Mouse (Mus musculus) lung, postnatal 10 days (tissue): ENCODE results near the gene Gm36210.
A peak's percentile ranks its signal among the peaks of the same experiment; 100 is the strongest.

ENCODE experiments used
- DNase-seq: peaks from one replicate; pipeline ENCODE4 v3.0.0; 2021

The Gm36210 gene

DNA sequence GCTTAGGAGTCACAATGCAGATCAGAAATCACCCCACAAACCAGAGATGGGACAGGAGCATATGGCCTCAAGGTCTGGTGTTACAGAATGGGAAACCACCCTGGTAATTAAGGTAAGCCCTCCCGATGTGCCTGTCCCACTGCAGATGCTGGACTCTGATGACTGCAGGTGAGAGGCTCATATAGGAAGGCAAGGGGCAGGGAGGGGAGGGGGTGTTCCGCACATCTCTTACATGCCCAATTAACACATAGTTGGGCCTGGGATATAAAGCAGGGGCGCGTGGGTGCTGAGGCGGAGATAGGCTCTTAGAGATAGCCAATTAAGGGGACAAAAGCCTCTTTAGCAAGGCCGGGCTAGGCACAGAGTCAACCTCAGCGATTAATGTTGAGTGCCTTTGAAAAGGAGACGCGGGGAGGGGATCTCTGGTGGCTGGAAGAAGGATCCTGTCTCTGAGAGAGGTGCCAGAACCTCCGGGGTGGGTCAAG, at the start of gene Gm36210:
Gene Gm36210, minus strand, starts transcription at position 51 of the 485 bp plus-strand sequence.
- DNase-seq: no peak

GRCm38 (mm10) chr7:4953815-4954445, 47.6 kb upstream of the Gm36210 start:
- DNase-seq: peak; percentile 79

GRCm38 (mm10) chr7:4950561-4951342, 44.4 kb upstream of the Gm36210 start:
- DNase-seq: no peak

- no peak for DNase-seq
These were observed 42.1 kb upstream of the Gm36210 start for GRCm38 (mm10) chr7:4948386-4948785.

DNA sequence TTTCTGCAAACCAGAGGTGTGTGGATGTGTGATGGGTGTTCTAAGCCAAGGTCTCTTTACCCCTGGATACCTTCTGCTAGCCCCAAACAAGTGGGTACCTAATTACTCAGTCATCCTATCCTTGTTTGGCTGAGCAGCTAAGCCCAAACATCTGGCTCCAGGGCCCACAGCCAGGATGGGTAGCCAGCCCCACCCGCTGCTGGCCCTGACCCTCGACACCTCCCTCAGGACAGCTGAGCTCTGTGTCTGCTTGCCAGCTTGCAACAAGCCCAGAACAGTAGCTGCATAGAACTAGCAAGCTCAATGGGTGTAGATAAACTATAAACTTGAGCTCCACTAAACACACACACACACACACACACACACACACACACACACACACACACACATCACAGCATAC, 41.5 kb upstream of the Gm36210 start:
- DNase-seq: peak; percentile 75

DNA sequence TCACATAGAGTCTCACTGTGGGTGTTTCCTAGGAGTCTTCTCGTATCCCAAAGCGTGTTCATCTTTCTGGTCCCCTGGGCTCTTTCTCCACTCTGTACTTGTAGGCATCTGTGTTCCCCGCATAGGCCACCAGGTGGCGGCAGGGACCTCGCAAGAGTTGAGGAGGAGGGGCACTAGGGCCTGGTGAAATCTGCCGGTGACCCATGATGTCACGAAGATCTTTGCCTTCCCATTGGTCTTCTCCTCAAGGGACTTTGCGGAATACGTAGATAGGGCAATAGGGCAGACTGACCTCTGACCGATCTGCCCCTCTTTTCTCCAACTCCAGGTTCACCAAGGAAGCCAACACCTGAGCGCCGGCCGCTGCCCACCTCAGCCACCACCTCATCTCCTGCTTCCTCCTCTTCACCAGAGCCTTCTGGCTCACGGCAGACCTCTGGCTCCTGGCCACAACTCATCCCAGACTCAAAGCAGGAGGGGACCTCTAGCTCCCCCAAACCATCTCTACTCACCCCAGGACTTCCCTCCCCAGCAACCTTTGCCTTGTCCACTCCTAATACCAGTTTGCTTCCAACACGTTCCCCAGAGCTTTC, 37.0 kb upstream of the Gm36210 start:
- DNase-seq: peak; percentile 94

- DNase-seq: no peak
These were observed 36.4 kb upstream of the Gm36210 start for GRCm38 (mm10) chr7:4942673-4943072.

DNA sequence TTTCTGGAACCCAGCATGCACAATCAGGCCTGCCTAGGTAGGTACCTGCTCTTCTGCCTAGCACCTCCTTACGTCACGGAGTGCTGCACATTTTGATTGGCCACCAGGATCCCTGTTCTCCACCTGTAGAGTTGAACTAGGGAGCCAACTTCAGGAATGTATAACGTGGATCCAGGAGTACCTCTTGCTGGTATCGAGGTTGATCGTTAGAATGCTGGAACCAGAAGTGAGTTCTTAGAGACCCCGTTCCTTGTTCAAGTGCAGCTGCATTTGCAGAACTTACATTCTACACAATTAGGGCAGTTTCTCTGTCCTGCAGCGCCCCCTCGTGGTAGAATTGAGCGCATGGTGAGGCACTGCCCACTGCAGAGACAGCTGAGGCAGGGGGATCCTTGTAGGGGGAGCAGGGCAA, 33.8 kb upstream of the Gm36210 start:
- peak; percentile 87 for DNase-seq

GRCm38 (mm10) chr7:4938456-4938855, 32.1 kb upstream of the Gm36210 start:
- peak; percentile 86 for DNase-seq

DNA sequence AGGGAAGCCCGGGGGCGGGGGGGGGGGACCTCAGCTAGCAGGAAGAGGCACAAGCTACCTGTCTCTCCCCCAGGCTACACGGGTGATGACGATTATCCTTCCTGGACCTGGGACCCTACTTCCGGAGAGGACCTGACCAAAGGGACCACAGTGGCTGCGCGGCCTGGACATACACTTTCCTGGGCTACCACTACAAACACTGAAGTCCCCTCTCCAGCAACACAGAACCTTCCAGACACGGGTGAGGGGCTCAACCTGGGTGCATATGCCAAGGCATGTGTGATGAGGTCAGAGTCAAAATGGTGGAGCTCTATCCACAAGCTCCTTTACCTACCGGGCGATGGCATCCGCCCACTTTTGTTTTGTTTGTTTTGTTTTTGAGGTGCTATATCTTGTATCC, 31.1 kb upstream of the Gm36210 start:
- no peak for DNase-seq

GRCm38 (mm10) chr7:4936832-4937231, 30.5 kb upstream of the Gm36210 start:
- no peak for DNase-seq

- no peak for DNase-seq
These were observed 28.0 kb upstream of the Gm36210 start for GRCm38 (mm10) chr7:4934160-4934914.

- no peak for DNase-seq
These were observed 26.8 kb upstream of the Gm36210 start for GRCm38 (mm10) chr7:4933103-4933502.

GRCm38 (mm10) chr7:4928323-4928722, 22.0 kb upstream of the Gm36210 start:
- no peak for DNase-seq

GRCm38 (mm10) chr7:4927711-4928110, 21.4 kb upstream of the Gm36210 start:
- peak; percentile 69 for DNase-seq

DNA sequence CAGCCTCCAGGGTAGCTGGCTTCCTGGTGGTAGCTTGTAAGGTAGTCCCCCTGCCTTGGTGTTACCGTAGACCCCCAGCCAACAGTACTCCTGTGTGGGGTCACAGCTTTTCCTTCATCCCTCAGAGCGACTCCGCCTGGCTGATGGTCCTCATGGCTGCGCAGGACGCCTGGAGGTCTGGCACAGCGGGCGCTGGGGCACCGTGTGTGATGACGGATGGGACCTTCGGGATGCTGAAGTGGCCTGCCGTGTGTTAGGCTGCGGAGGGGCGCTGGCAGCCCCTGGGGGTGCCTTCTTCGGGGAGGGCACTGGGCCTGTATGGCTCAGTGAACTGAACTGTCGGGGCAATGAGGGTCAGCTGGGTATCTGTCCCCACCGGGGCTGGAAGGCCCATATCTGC, 20.5 kb upstream of the Gm36210 start:
- no peak for DNase-seq

DNA sequence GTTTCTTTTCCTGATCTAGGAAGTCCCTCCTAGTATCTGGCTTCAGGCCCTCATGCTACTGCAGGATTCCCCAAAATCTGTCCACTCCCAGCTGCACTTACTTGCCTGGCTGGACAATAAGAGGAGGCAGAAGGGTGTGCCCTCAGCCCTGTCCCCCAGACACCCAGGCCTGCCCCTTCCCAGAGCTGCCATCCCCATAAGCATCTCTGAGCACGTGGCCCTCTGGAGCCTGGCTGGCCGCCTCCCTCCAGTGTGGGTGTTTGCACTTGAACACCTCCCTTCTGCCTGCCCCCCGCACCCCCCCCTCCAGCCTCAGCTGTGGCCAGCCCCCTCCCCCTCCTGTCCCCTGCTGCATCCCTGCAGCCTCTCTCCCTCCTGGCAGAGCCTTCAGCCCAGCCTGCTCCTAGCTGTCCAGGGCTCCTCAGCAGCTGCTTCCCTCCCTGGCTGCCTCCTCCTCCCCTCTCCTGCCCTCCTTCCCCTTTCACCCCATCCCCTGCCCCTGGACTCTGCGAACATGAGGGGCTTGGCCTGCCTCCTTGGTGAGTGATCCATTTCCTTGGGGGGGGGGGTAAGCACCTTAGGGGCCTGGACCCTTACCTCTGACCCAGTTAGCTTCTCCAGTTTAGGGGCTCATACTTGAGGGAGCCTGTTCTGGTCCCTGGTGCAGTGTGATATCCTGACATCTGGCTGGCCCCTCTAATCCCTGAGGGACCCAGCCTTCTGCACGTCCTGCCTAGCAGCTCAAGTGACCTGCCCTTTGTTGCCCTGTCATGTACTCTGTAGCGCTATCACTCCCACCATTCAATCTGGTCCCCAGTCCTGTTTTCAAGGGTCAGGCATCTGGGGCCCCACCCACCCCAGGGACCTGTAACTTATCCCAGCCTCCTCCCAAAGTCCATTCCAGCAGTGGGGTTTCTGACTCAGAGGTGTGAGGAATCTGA, 19.4 kb upstream of the Gm36210 start, which contains the start of gene Ssc5d:
Gene Ssc5d, plus strand, starts transcription at position 345 of the 941 bp plus-strand sequence.
- peak; percentile 82 for DNase-seq

- DNase-seq: peak; percentile 82
These were observed 18.6 kb upstream of the Gm36210 start for GRCm38 (mm10) chr7:4924891-4925301.

- peak; percentile 29 for DNase-seq
These were observed 18.2 kb upstream of the Gm36210 start for GRCm38 (mm10) chr7:4924483-4924882.

DNA sequence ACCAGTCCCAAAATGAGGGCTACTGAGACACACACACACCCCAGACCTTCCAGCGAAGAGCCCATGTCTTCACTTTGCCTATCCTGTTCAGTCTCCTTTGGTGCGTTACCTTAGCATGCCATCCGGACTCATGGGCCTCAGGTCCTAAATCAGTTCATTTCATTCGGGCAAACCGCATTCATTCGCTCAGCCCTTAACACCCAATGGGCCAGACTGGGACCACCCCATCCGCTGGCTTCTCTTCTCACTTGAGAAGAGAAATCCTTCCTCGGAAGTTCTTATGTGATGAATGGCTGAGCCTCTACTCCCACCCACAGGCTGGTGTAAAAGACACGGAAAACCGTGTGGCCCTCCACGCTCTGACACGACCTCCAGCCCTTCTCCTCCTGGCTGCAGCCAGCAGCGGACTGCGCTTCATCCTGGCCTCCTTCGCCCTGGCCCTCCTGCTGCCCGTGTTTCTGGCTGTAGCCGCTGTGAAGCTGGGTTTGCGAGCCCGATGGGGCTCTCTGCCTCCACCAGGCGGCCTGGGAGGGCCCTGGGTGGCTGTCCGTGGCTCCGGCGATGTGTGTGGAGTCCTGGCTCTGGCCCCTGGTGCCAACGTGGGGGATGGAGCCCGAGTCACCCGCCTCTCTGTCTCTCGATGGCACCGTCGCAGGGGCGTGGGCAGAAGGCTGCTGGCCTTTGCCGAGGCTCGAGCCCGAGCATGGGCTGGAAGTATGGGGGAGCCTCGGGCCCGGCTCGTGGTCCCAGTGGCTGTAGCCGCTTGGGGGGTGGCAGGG, 17.5 kb upstream of the Gm36210 start:
- DNase-seq: peak; percentile 77
